Mouse (Mus musculus) heart, adult 2 months (tissue): Measurements from ENCODE around the gene Btbd9. TPM values are rescaled to one million over a fixed set of nuclear protein-coding genes. Genes with fewer than 3 reads are reported as not detected.

Source experiments
- DNase-seq, 2 experiments: peaks; one replicate each; pipeline ENCODE4 v3.0.0; 2021
- H3K27ac ChIP-seq: fragments of 200-600 bp; 2 replicates; pipeline ENCODE4 v1.8.1; 2022
- H3K27me3 ChIP-seq: fragments of 200-500 bp; 2 replicates; pipeline ENCODE4 v1.6.1; 2012; ENCODE audit warnings: mild to moderate bottlenecking, low read length, inconsistent platforms, mixed read lengths; ENCODE audit not compliant: control insufficient read depth, insufficient read depth
- H3K36me3 ChIP-seq: fragments of 200-500 bp; 2 replicates; pipeline ENCODE4 v1.6.1; 2012; ENCODE audit warnings: low read length, inconsistent platforms; ENCODE audit not compliant: control insufficient read depth, insufficient read depth
- H3K4me1 ChIP-seq: fragments of 200-500 bp; 2 replicates; pipeline ENCODE4 v1.6.1; 2011; ENCODE audit warnings: low read length; ENCODE audit not compliant: control insufficient read depth, insufficient read depth
- H3K4me3 ChIP-seq: fragments of 200-600 bp; 2 replicates; pipeline ENCODE4 v1.8.1; 2022
- H3K79me2 ChIP-seq: fragments of 200-500 bp; replicated peaks from 2 replicates; pipeline ENCODE4 v1.6.1; 2012; ENCODE audit warnings: mild to moderate bottlenecking, inconsistent platforms, low read length, moderate library complexity, mixed read lengths; ENCODE audit not compliant: control insufficient read depth, insufficient read depth
- H3K9ac ChIP-seq: fragments of 200-500 bp; 2 replicates; pipeline ENCODE4 v1.6.1; 2012; ENCODE audit warnings: low read depth, mild to moderate bottlenecking, control low read depth, inconsistent platforms, low read length, mixed read lengths
- CTCF ChIP-seq: fragments of 200-600 bp; IDR thresholded peaks from 2 replicates; pipeline ENCODE4 v1.8.1; 2022; ENCODE audit warnings: antibody characterized with exemption, mild to moderate bottlenecking, moderate library complexity
- EP300 ChIP-seq: fragments of 200-500 bp; IDR thresholded peaks from 2 replicates; pipeline ENCODE4 v1.6.1; 2011; ENCODE audit warnings: low read depth, low read length, control low read depth; ENCODE audit not compliant: insufficient read depth
- POLR2A ChIP-seq: fragments of 200-500 bp; IDR thresholded peaks from 2 replicates; pipeline ENCODE4 v1.6.1; 2011; ENCODE audit warnings: mild to moderate bottlenecking, low read depth, low read length, control low read depth; ENCODE audit not compliant: insufficient read depth
- WGBS: fragments of 180-500 bp; shearing (Covaris S2); methylation state at CpG from one replicate; pipeline ENCODE4 v1.1.7; 2018; 5-methylcytosine and 5-hydroxymethylcytosine counted together
- intact Hi-C: fragments of 180-260 bp; cut with DNase I; formaldehyde crosslinking; loops from one replicate; pipeline ENCODE4 v1.15.1; 2025
- polyA plus RNA-seq: library from polyadenylated mRNA; depleted of rRNA; stranded (reverse); fragments of >200 nt; gene quantifications from 2 replicates; pipeline ENCODE4 v1.2.3, GENCODE M21; 2012
- total RNA-seq, 2 experiments: library from RNA; stranded (reverse); gene quantifications; 2 replicates each; pipeline ENCODE4 v1.2.3; 2021

Btbd9 gene
- total and polyA plus RNA-seq, 3 experiments, result 8.1 to 22.0 (median 20.9) TPM

- no peaks in the 10 kb centered on the region for H3K27me3 ChIP-seq
- 89% methylated on average over 4 of the region's 4 CpGs for WGBS
- H3K4me1 ChIP-seq, result no peaks in the 10 kb centered on the region
- H3K79me2 ChIP-seq, result no peaks in the 10 kb centered on the region
- no peak for TF ChIP-seq CTCF
- no peak for TF ChIP-seq POLR2A
- TF ChIP-seq EP300, result no peak
- no peak for DNase-seq
- H3K36me3 ChIP-seq, result no peaks in the 10 kb centered on the region
- no peak overlapping the region for H3K4me3 ChIP-seq
- no peak overlapping the region for H3K9ac ChIP-seq
- no peak overlapping the region for H3K27ac ChIP-seq
- intact Hi-C loops, result no loop called here
These were observed 292.7 kb downstream of the Btbd9 start for GRCm38 (mm10) chr17:30283460-30284050.

GRCm38 (mm10) chr17:30283001-30283400 is 293.3 kb downstream of the Btbd9 start:
- Histone ChIP-seq H3K27me3 (no peaks in the 10 kb centered on the region), H3K4me3 (no peak overlapping the region), H3K79me2 (no peaks in the 10 kb centered on the region), H3K36me3 (no peaks in the 10 kb centered on the region), H3K4me1 (no peaks in the 10 kb centered on the region), H3K27ac (no peak overlapping the region), H3K9ac (no peak overlapping the region)
- no peak for DNase-seq
- intact Hi-C loops, result no loop called here
- TF ChIP-seq CTCF (no peak), EP300 (no peak), POLR2A (no peak)

- Histone ChIP-seq H3K4me1 (no peaks in the 10 kb centered on the region), H3K9ac (no peak overlapping the region), H3K27ac (no peak overlapping the region), H3K36me3 (no peaks in the 10 kb centered on the region), H3K79me2 (no peaks in the 10 kb centered on the region), H3K27me3 (no peaks in the 10 kb centered on the region), H3K4me3 (no peak overlapping the region)
- DNase-seq, result no peak
- intact Hi-C loops, result no loop called here
- 57% methylated on average over 7 of the region's 7 CpGs for WGBS
- TF ChIP-seq POLR2A (no peak), CTCF (no peak), EP300 (no peak)
These were observed 295.8 kb downstream of the Btbd9 start for GRCm38 (mm10) chr17:30280323-30281118.

GRCm38 (mm10) chr17:30279684-30280083 is 296.6 kb downstream of the Btbd9 start:
- Histone ChIP-seq H3K27ac (no peak overlapping the region), H3K27me3 (no peaks in the 10 kb centered on the region), H3K4me1 (no peaks in the 10 kb centered on the region), H3K4me3 (no peak overlapping the region), H3K9ac (no peak overlapping the region), H3K36me3 (no peaks in the 10 kb centered on the region), H3K79me2 (no peaks in the 10 kb centered on the region)
- TF ChIP-seq CTCF, result no peak
- no peak for DNase-seq
- 90% methylated on average over 5 of the region's 5 CpGs for WGBS
- intact Hi-C loops, result no loop called here

GRCm38 (mm10) chr17:30278596-30279378 is 297.5 kb downstream of the Btbd9 start:
- WGBS, result 56% methylated on average over 16 of the region's 16 CpGs
- Histone ChIP-seq H3K27me3 (no peaks in the 10 kb centered on the region), H3K4me1 (no peaks in the 10 kb centered on the region), H3K9ac (no peak overlapping the region), H3K27ac (no peak overlapping the region), H3K36me3 (no peaks in the 10 kb centered on the region), H3K79me2 (no peaks in the 10 kb centered on the region), H3K4me3 (no peak overlapping the region)
- DNase-seq, result no peak
- TF ChIP-seq POLR2A, result no peak
- TF ChIP-seq CTCF, result no peak
- no peak for TF ChIP-seq EP300
- intact Hi-C loops, result no loop called here

- no peaks in the 10 kb centered on the region for H3K79me2 ChIP-seq
- no peaks in the 10 kb centered on the region for H3K27me3 ChIP-seq
- TF ChIP-seq POLR2A, result no peak
- TF ChIP-seq EP300, result no peak
- TF ChIP-seq CTCF, result no peak
- no peaks in the 10 kb centered on the region for H3K36me3 ChIP-seq
- no peak overlapping the region for H3K9ac ChIP-seq
- intact Hi-C loops, result no loop called here
- WGBS, result 87% methylated on average over 4 of the region's 4 CpGs
- DNase-seq, result no peak
- no peaks in the 10 kb centered on the region for H3K4me1 ChIP-seq
- H3K4me3 ChIP-seq, result no peak overlapping the region
- H3K27ac ChIP-seq, result no peak overlapping the region
These were observed 299.8 kb downstream of the Btbd9 start for GRCm38 (mm10) chr17:30276477-30276876.
